Mouse (Mus musculus) kidney, postnatal 0 days (tissue): ENCODE results near the gene Vps11. TPM values are rescaled to one million over a fixed set of nuclear protein-coding genes. Genes with fewer than 3 reads are reported as not detected.

ENCODE experiments used
- ATAC-seq: fragments of 200-750 bp; cut with Nextera tagmentation; replicated peaks from 2 replicates; pipeline ENCODE4 v1.8.0; 2017; ENCODE audit warnings: low read depth, moderate number of reproducible peaks, moderate TSS enrichment, moderate library complexity; ENCODE audit not compliant: low FRiP score
- DNase-seq: peaks from one replicate; pipeline ENCODE4 v3.0.0-alpha.2; 2016; ENCODE audit warnings: low spot score
- H3K27ac ChIP-seq: fragments of 300-500 bp; sonication (generic); 2 replicates; pipeline ENCODE4 v1.5.1; 2014; ENCODE audit warnings: mild to moderate bottlenecking
- H3K27me3 ChIP-seq: fragments of 300-500 bp; sonication (generic); 2 replicates; pipeline ENCODE4 v1.6.1; 2014; ENCODE audit warnings: low read length, mixed read lengths; ENCODE audit not compliant: insufficient read depth
- H3K36me3 ChIP-seq: fragments of 300-500 bp; sonication (generic); 2 replicates; pipeline ENCODE4 v1.6.1; 2014; ENCODE audit warnings: low read length, mixed read lengths; ENCODE audit not compliant: insufficient read depth
- H3K4me1 ChIP-seq: fragments of 300-500 bp; sonication (generic); replicated peaks from 2 replicates; pipeline ENCODE4 v1.6.1; 2014; ENCODE audit warnings: antibody characterized with exemption, low read length, mixed read lengths; ENCODE audit not compliant: insufficient read depth
- H3K4me2 ChIP-seq: fragments of 300-500 bp; sonication (generic); 2 replicates; pipeline ENCODE4 v1.6.1; 2014; ENCODE audit warnings: mild to moderate bottlenecking, low read length, moderate library complexity, mixed read lengths
- H3K4me3 ChIP-seq: fragments of 300-500 bp; sonication (generic); replicated peaks from 2 replicates; pipeline ENCODE4 v1.5.1; 2014; ENCODE audit warnings: low read depth, low read length
- H3K9ac ChIP-seq: fragments of 300-500 bp; sonication (generic); 2 replicates; pipeline ENCODE4 v1.6.1; 2014; ENCODE audit warnings: low read depth, low read length
- H3K9me3 ChIP-seq: fragments of 300-500 bp; sonication (generic); replicated peaks from 2 replicates; pipeline ENCODE4 v1.6.1; 2016; ENCODE audit warnings: low read length, inconsistent platforms, mixed read lengths
- CTCF ChIP-seq: IDR thresholded peaks from 2 replicates; pipeline ENCODE4 v1.5.1; 2016; ENCODE audit warnings: antibody characterized with exemption, low read depth, mild to moderate bottlenecking, moderate library complexity
- WGBS: fragments of 180-500 bp; shearing (Covaris S2); extraction: QIAGEN DNeasy Blood & Tissue Kit; methylation state at CpG from one replicate; pipeline ENCODE4 v1.1.7; 2014; 5-methylcytosine and 5-hydroxymethylcytosine counted together
- polyA plus RNA-seq: library from polyadenylated mRNA; unstranded; fragments of >200 nt; fragmentation: Nextera tagmentation; extraction: Ambion mirVana; gene quantifications from 2 replicates; pipeline ENCODE4 v1.2.1, GENCODE M21; 2015

Gene Vps11
- polyA plus RNA-seq, 1 experiment from 2014 or later: 30.3 TPM

- Histone ChIP-seq H3K4me2 (peak within 1 kb of the TSS; percentile 99), H3K4me3 (peak within 1 kb of the TSS; percentile 69), H3K27ac (peak within 1 kb of the TSS; percentile 91), H3K36me3 (peaks cover 22% of the 10 kb centered on the region), H3K4me1 (peaks cover 11% of the 10 kb centered on the region; the same call in 1 of the 2 replicates), H3K9me3 (no peaks in the 10 kb centered on the region), H3K9ac (peak within 1 kb of the TSS; percentile 75), H3K27me3 (no peaks in the 10 kb centered on the region)
- ATAC-seq (peak; percentile 93), DNase-seq (peak; percentile 96)
- under 1% methylated on average over 43 of the region's 43 CpGs for WGBS
- TF ChIP-seq CTCF: peak; percentile 41; the same call in 1 of the 2 replicates
These were observed 35.4 kb upstream of the Vps11 start, which contains the start of gene Slc37a4 for GRCm38 (mm10) chr9:44396684-44397411. Gene Slc37a4, plus strand, starts transcription at chr9:44396852.

DNA sequence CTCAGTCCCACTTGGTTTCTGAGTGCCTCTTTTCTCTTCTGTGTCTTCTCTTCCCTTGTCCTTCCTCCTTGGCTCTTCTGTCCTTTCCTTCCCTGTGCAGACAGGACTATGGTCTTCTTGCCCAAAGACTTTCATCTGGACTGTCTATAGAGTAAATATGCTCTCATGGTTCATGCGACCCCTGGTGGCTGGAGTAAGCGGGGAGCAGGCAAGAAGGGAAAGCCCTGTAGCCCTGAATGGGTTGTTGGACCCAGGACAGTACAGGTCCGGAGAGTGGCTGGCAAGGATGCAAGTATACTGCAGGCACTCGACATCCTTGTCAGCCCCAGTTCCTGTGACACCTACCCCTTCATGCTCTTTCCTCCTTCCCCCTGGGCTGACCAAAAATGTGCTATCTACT is 30.0 kb upstream of the Vps11 start:
- Histone ChIP-seq H3K27ac (no peak overlapping the region), H3K4me2 (no peak overlapping the region), H3K4me3 (no peak overlapping the region), H3K4me1 (no peaks in the 10 kb centered on the region), H3K9ac (no peak overlapping the region), H3K9me3 (no peaks in the 10 kb centered on the region), H3K36me3 (peaks cover 32% of the 10 kb centered on the region), H3K27me3 (no peaks in the 10 kb centered on the region)
- ATAC-seq (0 out of 2 replicates have a peak, but pooled peaks have one; percentile 15), DNase-seq (peak; percentile 77)
- WGBS: 42% methylated on average over 4 of the region's 4 CpGs
- TF ChIP-seq CTCF: peak; percentile 92

DNA sequence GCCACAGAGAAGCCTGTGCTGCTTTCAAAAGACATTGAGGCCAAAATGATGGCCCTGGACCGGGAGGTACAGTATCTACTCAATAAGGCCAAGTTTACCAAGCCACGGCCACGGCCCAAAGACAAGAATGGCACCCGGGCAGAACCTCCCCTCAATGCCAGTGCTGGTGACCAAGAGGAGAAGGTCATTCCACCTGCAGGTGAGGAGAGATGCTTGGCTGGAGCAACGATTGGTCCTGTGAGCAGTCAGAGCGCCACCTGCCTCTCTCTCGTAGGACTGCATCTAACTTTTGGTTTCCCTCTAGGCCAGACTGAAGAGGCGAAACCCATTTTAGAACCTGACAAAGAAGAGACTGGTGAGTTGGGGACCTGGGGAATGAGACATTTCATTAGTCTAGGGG is 27.8 kb upstream of the Vps11 start:
- Histone ChIP-seq H3K9ac (no peak overlapping the region), H3K27ac (no peak overlapping the region), H3K4me2 (no peak overlapping the region), H3K9me3 (no peaks in the 10 kb centered on the region), H3K4me1 (no peaks in the 10 kb centered on the region), H3K4me3 (no peak overlapping the region), H3K27me3 (no peaks in the 10 kb centered on the region), H3K36me3 (peaks cover 54% of the 10 kb centered on the region)
- 56% methylated on average over 8 of the region's 8 CpGs for WGBS
- peak; percentile 71 for TF ChIP-seq CTCF
- DNase-seq (peak; percentile 63), ATAC-seq (no peak)

- H3K27me3 ChIP-seq: no peaks in the 10 kb centered on the region
- no peaks in the 10 kb centered on the region for H3K9me3 ChIP-seq
- peaks cover 75% of the 10 kb centered on the region for H3K36me3 ChIP-seq
- no peak overlapping the region for H3K9ac ChIP-seq
- DNase-seq: no peak
- WGBS: 91% methylated on average over 3 of the region's 3 CpGs
- no peak for TF ChIP-seq CTCF
- ATAC-seq: no peak
- H3K4me2 ChIP-seq: no peak overlapping the region
- no peak overlapping the region for H3K27ac ChIP-seq
- H3K4me1 ChIP-seq: no peaks in the 10 kb centered on the region
- no peak overlapping the region for H3K4me3 ChIP-seq
These were observed 25.8 kb upstream of the Vps11 start for GRCm38 (mm10) chr9:44387221-44387620.

GRCm38 (mm10) chr9:44384596-44384995 is 23.1 kb upstream of the Vps11 start:
- H3K27ac ChIP-seq: no peak overlapping the region
- TF ChIP-seq CTCF: no peak
- H3K4me1 ChIP-seq: peaks cover 6% of the 10 kb centered on the region; the same call in 1 of the 2 replicates
- no peak overlapping the region for H3K9ac ChIP-seq
- H3K4me3 ChIP-seq: no peak overlapping the region
- H3K9me3 ChIP-seq: no peaks in the 10 kb centered on the region
- no peaks in the 10 kb centered on the region for H3K27me3 ChIP-seq
- ATAC-seq (no peak), DNase-seq (no peak)
- H3K4me2 ChIP-seq: no peak overlapping the region
- H3K36me3 ChIP-seq: peaks cover 82% of the 10 kb centered on the region
- 91% methylated on average over 13 of the region's 13 CpGs for WGBS

- 7% methylated on average over 15 of the region's 15 CpGs for WGBS
- DNase-seq (no peak), ATAC-seq (peak; percentile 14; the same call in 1 of the 2 replicates)
- H3K9ac ChIP-seq: peak overlapping the region; percentile 81
- no peak for TF ChIP-seq CTCF
- peak overlapping the region; percentile 86 for H3K27ac ChIP-seq
- peaks cover 6% of the 10 kb centered on the region; the same call in 1 of the 2 replicates for H3K4me1 ChIP-seq
- peak overlapping the region; percentile 86 for H3K4me2 ChIP-seq
- no peaks in the 10 kb centered on the region for H3K27me3 ChIP-seq
- peak overlapping the region; percentile 64 for H3K4me3 ChIP-seq
- H3K36me3 ChIP-seq: peaks cover 36% of the 10 kb centered on the region
- no peaks in the 10 kb centered on the region for H3K9me3 ChIP-seq
These were observed 18.4 kb upstream of the Vps11 start for GRCm38 (mm10) chr9:44379862-44380261.
